Mouse (Mus musculus) c-Kit-positive CD71-negative TER-119-negative erythroid progenitor cells, embryonic 14.5 days (primary cell): ENCODE data around the gene Mbnl3.

ENCODE experiments used
- DNase-seq: peaks from one replicate; pipeline ENCODE4 v3.0.0-alpha.2; 2013; ENCODE audit warnings: low read depth

Mbnl3 gene

DNA sequence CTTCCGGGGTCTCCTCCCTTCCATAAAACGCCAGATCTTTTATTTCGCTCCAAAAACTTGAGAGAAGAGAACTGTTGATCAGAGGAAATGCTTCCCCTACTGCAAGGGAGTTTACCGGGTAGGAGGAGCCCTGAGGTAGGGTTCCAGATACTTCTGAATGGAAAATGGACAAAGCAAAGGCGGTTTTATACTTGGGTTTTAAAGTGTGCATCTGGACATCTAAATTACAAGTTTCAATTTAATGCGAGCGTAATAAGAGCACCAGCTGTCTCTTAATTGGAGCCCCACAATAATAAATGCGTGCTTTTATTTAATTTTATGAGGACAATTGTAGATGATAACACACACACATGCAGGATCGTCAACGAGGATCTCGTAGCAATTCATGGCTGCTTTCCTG is at the start of gene Mbnl3:
Gene Mbnl3, minus strand, starts transcription at position 101 of the 400 bp plus-strand sequence.
- DNase-seq: peak; percentile 3

DNA sequence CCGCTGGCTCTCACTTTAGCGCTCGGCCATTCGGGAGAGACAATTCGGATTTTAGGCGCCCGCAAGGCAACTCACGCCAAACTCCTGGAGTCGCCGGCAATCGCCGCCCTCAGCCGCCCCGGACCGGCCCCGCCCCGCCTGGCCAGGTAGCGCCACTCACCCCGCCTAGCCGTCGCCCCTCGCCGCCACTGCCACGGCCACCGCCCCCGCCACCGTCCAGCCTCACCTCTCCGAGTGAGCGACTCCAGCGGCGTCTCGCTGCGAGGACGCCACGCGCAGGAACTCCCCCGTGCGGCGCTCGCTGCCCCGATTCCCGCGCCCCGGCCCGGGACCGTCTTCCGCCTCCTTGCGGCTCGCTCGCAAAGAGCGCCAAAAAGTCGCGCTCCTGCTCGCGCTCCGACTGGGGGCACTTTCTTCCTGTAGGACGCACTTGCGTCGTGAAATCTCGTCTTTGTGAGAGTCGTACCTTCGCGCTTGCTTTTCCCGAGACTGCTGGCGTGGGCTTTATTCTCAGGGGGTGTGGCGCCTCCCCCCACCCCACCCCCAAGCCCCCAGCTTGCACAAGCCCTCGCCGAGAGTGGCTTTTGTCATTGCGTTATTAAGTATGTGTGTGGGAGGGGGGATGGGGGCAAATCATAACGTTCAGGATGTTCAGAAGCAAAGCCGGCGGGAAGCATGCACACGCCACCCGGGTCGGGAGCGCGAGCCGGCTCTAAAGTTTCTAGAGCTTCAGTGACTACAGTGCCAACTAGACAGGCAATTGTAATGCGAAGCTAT is 596 bp downstream of the Mbnl3 start:
- peak; percentile 33 for DNase-seq

DNA sequence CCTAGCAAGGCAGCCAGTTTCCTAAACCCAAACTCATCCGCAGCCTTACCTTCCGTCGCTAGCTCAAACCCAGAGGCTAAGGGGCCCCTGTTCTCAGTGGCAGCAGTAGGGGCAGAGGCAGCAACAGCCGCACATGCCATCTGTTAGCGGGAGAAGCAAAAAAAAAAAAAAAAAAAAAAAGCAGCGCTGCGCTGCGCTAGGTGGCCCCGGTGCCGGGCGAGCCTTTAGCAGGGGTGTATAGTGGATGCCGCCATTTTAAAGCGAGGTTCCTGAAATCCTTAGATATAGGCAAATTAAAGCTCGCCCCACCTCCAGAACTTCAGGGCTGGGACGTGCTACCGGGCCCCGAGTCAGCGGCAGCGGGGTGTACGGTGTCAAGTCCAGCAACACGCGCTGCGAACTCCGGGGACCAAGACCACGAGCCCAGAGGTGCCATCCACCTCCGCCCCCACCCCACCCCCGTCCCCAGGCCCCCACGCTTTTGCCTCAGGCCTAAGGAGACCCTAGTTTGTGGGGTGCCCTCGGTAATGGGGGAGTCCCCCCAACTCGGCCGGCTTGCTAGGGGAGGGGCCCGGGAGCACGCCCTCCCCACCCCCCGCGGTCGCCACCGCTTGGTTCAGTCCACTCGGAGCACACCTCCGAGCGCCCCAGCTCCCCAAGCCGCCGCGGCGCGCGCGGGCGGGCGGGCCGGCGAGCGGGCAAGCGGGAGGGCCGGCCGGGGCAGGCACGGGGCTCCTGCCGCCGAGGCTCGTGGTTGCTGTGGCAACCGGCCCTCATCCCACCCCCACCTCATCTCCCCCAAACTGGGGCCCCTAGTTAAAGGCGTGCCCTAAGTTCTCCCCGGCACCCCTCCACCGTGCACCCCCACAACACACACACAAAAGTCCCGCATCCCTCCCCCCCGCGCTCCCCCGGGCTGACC is 1.4 kb downstream of the Mbnl3 start:
- DNase-seq: peak; percentile 35

DNA sequence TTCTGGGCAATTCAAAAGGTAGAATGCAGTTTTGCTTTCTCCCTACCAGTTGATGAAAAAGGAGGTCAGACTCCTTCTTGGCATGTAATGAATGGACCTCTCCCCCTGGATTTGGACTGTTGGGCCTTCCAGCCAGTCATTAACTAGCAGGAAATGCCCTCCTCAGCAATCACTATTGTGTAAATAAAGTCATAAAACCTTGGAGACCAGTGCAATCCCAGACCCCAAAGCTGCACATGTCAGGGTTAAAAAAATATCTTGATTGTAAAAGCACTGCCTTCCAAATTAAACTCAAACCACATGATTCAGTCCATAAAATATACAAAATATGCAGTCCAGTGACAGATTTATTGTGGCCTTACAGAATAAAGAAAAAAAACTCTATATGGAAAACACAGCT is 9.3 kb downstream of the Mbnl3 start:
- DNase-seq: no peak

DNA sequence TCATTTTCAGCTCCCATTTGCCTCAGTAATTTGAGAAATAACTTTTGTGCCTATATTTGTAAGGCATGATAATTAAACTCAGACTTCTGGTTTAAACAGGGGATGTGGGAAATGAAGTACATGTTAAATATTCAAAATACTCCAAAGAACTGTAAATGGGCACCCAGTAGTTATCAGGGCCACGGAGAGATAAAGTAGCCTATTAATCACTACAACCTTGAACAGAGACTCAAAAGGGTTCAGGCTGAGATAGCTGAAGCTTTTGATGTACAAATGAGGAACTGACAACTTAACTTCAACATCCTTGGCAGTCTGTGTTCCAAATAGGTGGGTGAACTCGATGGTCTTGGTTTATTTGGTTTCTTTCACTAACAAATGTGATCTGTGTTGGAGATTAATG is 34.4 kb downstream of the Mbnl3 start:
- no peak for DNase-seq

DNA sequence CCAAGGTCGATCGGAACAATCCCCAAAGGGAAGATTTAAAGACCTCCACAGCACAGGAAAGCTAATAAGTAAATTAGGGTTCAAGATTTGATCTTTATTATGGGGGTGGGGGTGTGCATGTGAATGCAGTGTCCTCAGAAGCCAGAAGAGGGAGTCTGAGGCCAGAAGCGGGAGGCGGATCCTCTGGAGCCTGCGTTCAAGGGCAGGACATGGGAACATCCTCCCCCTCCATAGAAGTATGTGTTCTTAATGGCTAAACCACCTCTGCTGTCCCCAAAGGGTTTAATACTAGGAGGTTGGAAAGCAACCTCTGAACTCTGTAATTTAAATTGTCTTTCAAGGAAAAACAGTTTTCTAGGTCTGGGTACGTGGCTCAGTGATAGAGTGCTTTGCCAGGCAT is 34.9 kb downstream of the Mbnl3 start:
- peak; percentile 4 for DNase-seq

DNA sequence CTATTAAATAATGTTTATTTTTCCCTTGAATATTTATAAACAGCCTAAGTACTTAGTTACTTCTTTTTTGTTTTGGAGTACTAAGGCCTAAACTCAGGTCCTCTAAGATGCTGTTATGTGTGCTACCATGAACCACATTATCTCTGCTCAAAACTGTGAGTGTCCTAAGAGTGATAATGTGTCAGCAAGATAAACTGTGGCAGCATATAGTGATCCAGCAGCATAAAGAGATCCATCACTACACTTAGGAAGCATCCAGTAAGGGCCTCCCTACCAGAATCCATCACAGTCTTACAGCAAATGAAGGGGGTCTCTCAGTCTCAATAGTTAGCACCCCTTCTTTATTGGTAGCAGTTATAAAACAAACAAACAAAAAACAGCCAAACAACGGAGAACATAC is 35.9 kb downstream of the Mbnl3 start:
- no peak for DNase-seq

DNA sequence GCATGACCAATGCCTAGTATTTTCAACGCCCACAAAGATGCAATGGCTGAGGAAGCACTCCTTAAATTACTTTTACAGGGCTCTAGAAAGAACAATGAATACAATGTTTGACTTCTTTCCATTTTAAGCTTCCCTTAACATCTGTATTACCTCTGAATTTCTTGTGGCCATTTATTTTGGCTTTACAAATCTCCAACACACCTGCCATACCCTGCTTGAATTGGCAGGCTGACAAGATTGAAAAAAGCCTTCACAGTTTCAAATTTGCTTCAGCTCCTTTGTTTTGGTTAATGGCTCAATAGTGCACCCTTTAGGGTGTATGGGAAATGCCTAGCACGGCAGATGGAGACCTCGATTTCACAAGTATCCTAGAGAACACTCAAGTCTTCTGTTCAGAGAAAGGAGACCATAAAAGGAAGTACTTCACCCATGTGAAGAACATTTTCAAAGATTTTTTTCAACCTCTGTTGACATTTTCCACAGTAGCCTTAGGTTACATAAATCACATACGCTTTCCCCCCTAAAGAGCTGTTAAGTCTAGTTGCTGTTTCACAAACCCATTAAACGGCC is 36.8 kb downstream of the Mbnl3 start:
- DNase-seq: no peak

DNA sequence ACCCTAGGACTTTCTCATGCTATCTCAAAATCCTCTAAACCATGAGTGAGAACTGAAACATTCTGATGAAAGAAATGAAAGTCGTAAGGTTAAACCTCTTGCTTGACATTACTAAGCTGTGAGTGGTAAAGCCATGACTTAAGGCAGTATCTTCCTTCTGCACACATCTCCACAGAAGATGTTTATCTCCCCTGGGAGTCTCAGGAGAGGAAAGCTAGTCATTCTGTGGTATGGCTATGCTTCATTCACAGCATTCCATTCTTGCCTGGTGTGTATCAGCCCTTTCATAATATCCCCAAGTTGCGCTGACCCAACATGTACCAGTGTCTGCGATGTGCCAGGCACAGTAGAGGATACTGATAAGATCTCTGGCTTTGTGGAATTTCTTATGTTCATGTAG is 38.4 kb downstream of the Mbnl3 start:
- DNase-seq: no peak

DNA sequence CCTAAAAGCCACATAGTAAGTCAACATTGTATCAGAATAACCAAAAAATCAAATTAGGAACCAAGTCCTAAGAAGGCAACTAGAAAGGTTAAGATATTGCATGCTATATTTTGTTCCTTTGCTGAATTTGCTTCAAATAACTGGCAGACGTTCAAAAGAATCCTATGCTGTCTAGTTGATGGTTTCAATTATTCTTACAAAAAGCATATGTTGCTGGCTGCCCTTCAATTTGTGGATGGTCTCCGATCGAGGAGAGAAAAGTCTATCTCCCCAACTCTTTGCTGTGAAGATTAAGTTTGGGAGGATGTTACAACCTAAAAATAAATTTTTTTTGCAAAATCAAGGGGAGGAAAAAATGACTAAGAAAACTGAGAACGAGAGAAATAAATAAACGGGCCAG is 41.6 kb downstream of the Mbnl3 start:
- no peak for DNase-seq

DNA sequence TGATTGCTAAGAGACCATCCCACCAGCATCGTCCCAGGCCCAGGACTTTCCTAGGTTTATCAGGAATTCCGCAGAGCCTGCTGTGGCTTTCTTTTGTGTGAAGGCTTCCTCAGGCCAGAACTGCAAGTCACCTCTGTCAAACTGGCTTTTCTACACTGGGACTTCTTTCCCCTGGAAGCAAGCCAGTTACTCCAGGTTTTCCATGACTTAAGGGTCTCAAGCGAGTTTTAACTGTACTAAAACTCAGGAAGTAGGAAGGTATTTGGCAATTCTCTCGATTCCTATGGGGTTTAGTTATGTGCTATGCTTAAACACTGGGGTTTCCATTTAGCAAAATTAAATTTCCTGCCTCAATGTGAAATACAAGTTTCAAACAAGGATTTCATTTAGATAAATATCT is 57.9 kb downstream of the Mbnl3 start:
- DNase-seq: no peak

DNA sequence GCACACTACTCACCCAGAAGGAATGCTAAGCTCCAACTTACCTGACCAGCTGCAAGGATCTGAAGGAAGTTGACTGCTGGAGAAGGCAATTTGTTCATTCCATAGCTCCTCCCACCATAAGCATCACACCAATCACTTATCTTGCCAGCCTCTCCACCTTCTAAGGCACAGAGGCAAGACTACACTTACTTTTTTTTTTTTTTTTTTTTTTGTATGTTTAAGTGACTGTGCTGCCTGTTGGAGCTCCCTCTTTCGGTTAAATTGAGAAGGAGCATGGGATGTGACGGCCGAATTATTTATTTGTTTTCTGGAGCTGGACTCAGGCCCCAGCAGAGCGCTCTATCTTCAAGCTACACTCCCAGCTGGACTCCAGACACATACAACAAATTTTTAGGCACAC is 60.0 kb downstream of the Mbnl3 start:
- DNase-seq: no peak

DNA sequence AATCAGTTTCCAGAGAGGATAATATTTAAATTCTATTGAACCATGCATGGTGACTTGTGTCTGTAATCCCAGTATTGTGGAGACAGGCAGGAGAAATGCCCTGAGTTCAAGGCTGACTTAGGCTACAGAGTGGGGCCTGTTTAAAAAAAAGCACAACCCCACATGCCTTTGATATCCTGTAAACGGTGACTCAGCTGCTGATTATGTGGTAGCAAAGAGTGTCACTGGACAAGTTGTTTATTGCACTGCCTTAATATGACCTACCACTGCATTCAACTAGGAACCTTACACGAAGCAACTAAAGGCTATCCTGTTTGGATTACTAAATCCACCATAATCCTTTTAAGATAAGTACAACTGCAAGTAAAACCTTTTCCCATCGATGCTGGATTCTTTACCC is 66.3 kb downstream of the Mbnl3 start:
- DNase-seq: no peak

DNA sequence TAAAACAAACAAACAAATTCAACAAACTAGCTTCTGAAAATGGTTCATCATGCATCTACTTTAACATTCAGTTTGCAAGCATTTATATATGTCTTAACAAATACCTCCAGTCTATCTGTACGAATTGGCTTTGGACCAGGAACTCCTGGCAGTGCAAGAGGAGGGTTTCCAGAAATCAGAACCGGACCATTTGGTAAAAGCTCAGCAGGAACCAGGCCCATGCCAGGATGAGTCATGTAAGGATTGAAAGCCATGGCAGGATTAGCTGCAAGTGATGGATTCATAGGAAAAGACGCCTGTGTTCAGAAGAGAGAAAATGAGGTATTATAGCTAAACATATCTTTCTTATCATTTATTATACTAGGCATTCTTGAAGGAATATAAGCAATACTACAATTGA is 75.0 kb downstream of the Mbnl3 start:
- no peak for DNase-seq

DNA sequence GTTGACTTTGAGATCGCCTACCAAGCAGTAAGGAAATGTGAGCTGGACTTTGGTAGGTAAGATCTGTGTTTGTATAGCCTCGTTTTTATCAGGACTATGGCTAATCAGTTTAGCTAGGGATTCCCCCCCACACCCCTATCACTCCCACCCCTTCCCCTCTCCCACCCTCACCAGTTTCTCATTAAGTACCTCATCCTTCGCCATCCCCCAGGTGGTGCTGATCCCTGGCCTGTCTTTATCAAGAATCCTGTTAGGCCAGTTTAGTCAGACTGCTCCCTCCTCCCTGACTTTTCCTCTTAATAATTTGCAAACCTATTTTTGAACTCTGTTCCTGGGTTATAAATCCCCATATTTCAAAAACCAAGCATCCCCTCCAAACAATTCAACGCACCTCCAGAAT is 103.6 kb downstream of the Mbnl3 start:
- DNase-seq: no peak

DNA sequence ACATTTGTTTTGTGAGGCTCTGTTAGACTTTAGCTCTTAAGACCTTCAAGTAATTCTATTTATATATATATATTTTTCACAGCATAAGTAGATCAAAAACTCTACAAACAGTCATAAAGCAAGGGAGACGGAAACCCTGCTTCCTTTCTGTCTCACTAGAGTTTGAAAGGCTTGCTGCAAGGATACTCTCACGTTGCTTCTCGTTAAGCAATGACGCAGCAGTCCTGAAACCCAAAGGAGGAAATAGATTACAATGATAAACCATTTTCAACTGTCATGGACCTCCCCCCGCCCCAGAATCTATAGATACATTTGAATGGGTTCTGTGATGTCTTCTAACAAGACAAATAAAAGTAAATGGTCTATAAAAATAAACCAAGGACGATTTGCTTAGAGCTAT is 121.4 kb downstream of the Mbnl3 start:
- DNase-seq: no peak

DNA sequence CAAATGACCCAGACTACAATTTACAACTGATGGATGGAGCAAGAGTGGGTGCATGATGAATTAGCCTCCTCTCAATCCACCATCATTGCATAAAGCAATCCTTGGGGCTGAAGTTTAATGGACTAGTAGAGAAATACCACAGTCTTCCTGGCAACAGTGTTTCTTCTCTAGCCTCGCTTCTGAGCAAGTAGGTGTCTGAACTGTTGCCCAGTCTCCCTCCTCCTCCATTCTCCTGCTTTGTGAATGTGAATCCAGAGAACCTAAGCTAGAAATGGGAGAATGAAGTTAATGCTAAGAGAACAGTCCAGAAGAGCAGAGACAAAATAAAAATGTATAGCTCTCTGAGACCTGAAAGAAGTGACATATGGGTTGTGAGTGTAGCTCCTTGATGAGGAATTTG is 122.1 kb downstream of the Mbnl3 start:
- no peak for DNase-seq

DNA sequence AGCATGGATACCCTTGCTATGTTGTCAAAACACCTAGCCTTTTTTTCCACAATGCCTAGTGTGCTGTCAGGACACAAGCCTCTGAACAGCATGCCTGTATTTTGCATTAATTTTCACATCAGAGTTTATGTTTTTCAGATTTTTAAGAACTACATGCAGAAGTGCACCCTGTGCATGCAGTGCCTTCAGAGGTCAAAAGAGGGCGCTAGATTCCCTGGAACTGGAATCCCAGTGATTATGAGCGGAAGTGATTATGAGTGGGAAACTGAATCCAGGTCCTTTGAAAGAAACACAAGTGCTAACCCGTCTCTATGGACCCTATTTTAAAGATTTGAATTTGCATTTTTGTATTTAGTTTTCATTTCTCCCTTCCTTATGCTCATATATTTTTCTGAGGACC is 129.6 kb downstream of the Mbnl3 start:
- DNase-seq: peak; percentile 23
